Mouse (Mus musculus): Measurements from ENCODE around the gene RPS10-NUDT3. TPM values are rescaled to one million over a fixed set of nuclear protein-coding genes. Genes with fewer than 3 reads are reported as not detected.

Gene RPS10-NUDT3
- not detected in 2 replicates for polyA plus RNA-seq (2015; fragmentation: Nextera tagmentation; extraction: Ambion mirVana)

- H3K4me3 ChIP-seq (replicated peaks; ENCODE audit: low read depth, low read length): peak within 1 kb of the TSS; percentile 93
- H3K27me3 ChIP-seq (ENCODE audit: insufficient read depth, low read length): no peaks in the 10 kb centered on the region
- TF ChIP-seq CTCF (IDR thresholded peaks at IDR 0.05; ENCODE audit: low read depth): peak; percentile 11; the same call in 1 of the 2 replicates
- peak within 1 kb of the TSS; percentile 82 for H3K4me2 ChIP-seq (ENCODE audit: low read length)
- H3K36me3 ChIP-seq (ENCODE audit: insufficient read depth, low read length): peaks cover 32% of the 10 kb centered on the region
- peak within 1 kb of the TSS; percentile 89 for H3K27ac ChIP-seq
- peaks cover 13% of the 10 kb centered on the region for H3K4me1 ChIP-seq (replicated peaks; ENCODE audit: insufficient read depth, low read length)
- peak; percentile 97 for DNase-seq (ENCODE audit: low spot score)
- peak; percentile 96 for ATAC-seq (replicated peaks; ENCODE audit: low FRiP score, low read depth)
- H3K9ac ChIP-seq (ENCODE audit: low read depth, low read length): peak within 1 kb of the TSS; percentile 93
- no peaks in the 10 kb centered on the region for H3K9me3 ChIP-seq (replicated peaks; ENCODE audit: low read length)
- WGBS: under 1% methylated on average over 68 of the region's 72 CpGs
Measured at GRCm38 (mm10) chr17:27634871-27635574, at the start of gene RPS10-NUDT3. Gene RPS10-NUDT3, minus strand, starts transcription at chr17:27635222.

DNA sequence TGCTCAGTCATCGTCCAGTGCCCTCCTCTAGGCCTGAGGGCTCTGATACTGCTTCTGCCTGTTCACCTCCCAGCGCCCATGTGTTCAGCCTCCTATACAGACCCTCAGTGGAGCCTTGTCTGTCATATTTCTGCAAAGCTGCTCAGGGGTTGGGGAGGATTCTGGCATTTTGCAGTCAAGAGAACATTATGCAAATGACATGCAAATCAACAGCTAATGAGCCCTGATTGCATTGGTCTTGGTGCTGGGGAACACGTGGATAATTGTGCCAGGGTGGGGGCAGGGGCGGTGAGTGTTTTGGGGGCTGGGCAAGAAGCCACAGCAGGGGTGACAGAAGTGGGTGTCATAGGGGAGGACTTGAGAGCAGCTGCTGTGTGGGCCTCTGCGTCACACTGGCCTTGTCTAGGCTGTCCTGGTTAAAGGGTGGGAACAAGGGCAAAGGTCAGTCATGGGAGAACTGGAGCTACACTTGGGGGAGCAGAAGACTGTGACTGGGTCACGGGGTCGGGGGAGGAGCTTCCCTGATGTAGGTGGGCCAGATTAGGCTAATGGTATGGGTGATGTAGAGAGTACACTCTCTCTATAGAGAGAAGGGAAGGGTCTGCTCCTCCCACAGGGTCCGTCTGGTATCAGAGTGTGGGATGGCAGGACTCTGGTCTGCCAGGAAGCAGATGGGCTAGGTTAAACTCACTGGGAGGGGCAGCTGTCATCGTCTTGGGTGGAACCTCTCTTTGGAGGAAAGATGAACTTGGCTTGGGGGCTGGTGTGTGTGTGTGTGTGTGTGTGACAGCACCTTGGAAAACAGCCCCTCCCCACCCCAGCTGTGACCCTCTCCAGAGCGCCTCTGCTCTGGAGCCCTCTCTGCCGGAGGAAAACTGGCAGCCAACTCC lies 44.1 kb upstream of the RPS10-NUDT3 start:
- Histone ChIP-seq H3K36me3 (ENCODE audit: insufficient read depth, low read length) (no peaks in the 10 kb centered on the region), H3K27me3 (ENCODE audit: insufficient read depth, low read length) (no peaks in the 10 kb centered on the region; the same call in 1 of the 2 replicates), H3K9me3 (replicated peaks; ENCODE audit: low read length) (no peaks in the 10 kb centered on the region), H3K4me3 (replicated peaks; ENCODE audit: low read depth, low read length) (no peak overlapping the region), H3K27ac (no peak overlapping the region), H3K4me1 (replicated peaks; ENCODE audit: insufficient read depth, low read length) (no peaks in the 10 kb centered on the region), H3K4me2 (ENCODE audit: low read length) (no peak overlapping the region), H3K9ac (ENCODE audit: low read depth, low read length) (no peak overlapping the region)
- ATAC-seq (replicated peaks; ENCODE audit: low FRiP score, low read depth) (peak; percentile 75), DNase-seq (ENCODE audit: low spot score) (peak; percentile 10)
- 28% methylated on average over 11 of the region's 11 CpGs for WGBS
- TF ChIP-seq CTCF (IDR thresholded peaks at IDR 0.05; ENCODE audit: low read depth): no peak

GRCm38 (mm10) chr17:27677756-27678155 lies 42.7 kb upstream of the RPS10-NUDT3 start:
- 78% methylated on average over 5 of the region's 5 CpGs for WGBS
- no peaks in the 10 kb centered on the region for H3K36me3 ChIP-seq (ENCODE audit: insufficient read depth, low read length)
- H3K9me3 ChIP-seq (replicated peaks; ENCODE audit: low read length): no peaks in the 10 kb centered on the region

GRCm38 (mm10) chr17:27676270-27676669 lies 41.2 kb upstream of the RPS10-NUDT3 start:
- Histone ChIP-seq H3K4me2 (ENCODE audit: low read length) (no peak overlapping the region), H3K27me3 (ENCODE audit: insufficient read depth, low read length) (no peaks in the 10 kb centered on the region), H3K36me3 (ENCODE audit: insufficient read depth, low read length) (no peaks in the 10 kb centered on the region), H3K9me3 (replicated peaks; ENCODE audit: low read length) (no peaks in the 10 kb centered on the region), H3K9ac (ENCODE audit: low read depth, low read length) (no peak overlapping the region), H3K4me1 (replicated peaks; ENCODE audit: insufficient read depth, low read length) (no peaks in the 10 kb centered on the region), H3K27ac (no peak overlapping the region), H3K4me3 (replicated peaks; ENCODE audit: low read depth, low read length) (no peak overlapping the region)
- DNase-seq (ENCODE audit: low spot score) (no peak), ATAC-seq (replicated peaks; ENCODE audit: low FRiP score, low read depth) (no peak)
- TF ChIP-seq CTCF (IDR thresholded peaks at IDR 0.05; ENCODE audit: low read depth): no peak
- 75% methylated on average over 7 of the region's 7 CpGs for WGBS

More at GRCm38 (mm10) chr17:27677756-27678155, 42.7 kb upstream of the RPS10-NUDT3 start:
- DNase-seq (ENCODE audit: low spot score) (no peak), ATAC-seq (replicated peaks; ENCODE audit: low FRiP score, low read depth) (no peak)
- H3K4me3 ChIP-seq (replicated peaks; ENCODE audit: low read depth, low read length): no peak overlapping the region
- no peaks in the 10 kb centered on the region for H3K27me3 ChIP-seq (ENCODE audit: insufficient read depth, low read length)
- no peak overlapping the region for H3K4me2 ChIP-seq (ENCODE audit: low read length)
- no peak for TF ChIP-seq CTCF (IDR thresholded peaks at IDR 0.05; ENCODE audit: low read depth)
- H3K27ac ChIP-seq: no peak overlapping the region
- H3K9ac ChIP-seq (ENCODE audit: low read depth, low read length): no peak overlapping the region
- no peaks in the 10 kb centered on the region for H3K4me1 ChIP-seq (replicated peaks; ENCODE audit: insufficient read depth, low read length)

- peak; percentile 43 for TF ChIP-seq CTCF (IDR thresholded peaks at IDR 0.05; ENCODE audit: low read depth)
- no peak overlapping the region for H3K9ac ChIP-seq (ENCODE audit: low read depth, low read length)
- ATAC-seq (replicated peaks; ENCODE audit: low FRiP score, low read depth): no peak
- no peak overlapping the region for H3K4me3 ChIP-seq (replicated peaks; ENCODE audit: low read depth, low read length)
- H3K4me2 ChIP-seq (ENCODE audit: low read length): no peak overlapping the region
- H3K36me3 ChIP-seq (ENCODE audit: insufficient read depth, low read length): no peaks in the 10 kb centered on the region
- peak; percentile 21 for DNase-seq (ENCODE audit: low spot score)
- WGBS: 43% methylated on average over 9 of the region's 9 CpGs
- no peaks in the 10 kb centered on the region for H3K9me3 ChIP-seq (replicated peaks; ENCODE audit: low read length)
- H3K27me3 ChIP-seq (ENCODE audit: insufficient read depth, low read length): no peaks in the 10 kb centered on the region
- no peaks in the 10 kb centered on the region for H3K4me1 ChIP-seq (replicated peaks; ENCODE audit: insufficient read depth, low read length)
- no peak overlapping the region for H3K27ac ChIP-seq
Measured at GRCm38 (mm10) chr17:27675453-27675852, 40.4 kb upstream of the RPS10-NUDT3 start.

DNA sequence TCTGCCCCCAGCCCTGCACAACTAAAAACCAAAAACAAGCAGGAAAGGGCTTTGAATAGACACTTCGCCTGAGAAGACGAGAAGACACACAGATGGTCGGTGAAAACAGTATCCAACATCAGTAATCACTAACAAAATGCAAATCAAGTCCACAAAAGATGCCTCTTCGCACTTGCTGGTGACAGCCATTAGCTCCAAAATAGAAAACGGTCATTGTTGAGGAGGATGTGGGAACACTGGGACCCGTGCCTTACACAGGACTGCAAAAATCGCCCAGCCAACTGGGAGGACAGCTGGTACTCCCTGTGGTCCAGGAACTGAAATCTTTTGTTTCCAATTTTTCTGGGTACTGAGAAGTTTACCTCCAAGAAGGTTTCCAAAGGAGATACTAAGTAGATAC lies 38.9 kb upstream of the RPS10-NUDT3 start:
- H3K36me3 ChIP-seq (ENCODE audit: insufficient read depth, low read length): no peaks in the 10 kb centered on the region
- H3K9ac ChIP-seq (ENCODE audit: low read depth, low read length): no peak overlapping the region
- no peak for TF ChIP-seq CTCF (IDR thresholded peaks at IDR 0.05; ENCODE audit: low read depth)
- H3K4me2 ChIP-seq (ENCODE audit: low read length): no peak overlapping the region
- no peaks in the 10 kb centered on the region for H3K4me1 ChIP-seq (replicated peaks; ENCODE audit: insufficient read depth, low read length)
- H3K9me3 ChIP-seq (replicated peaks; ENCODE audit: low read length): no peaks in the 10 kb centered on the region
- no peak overlapping the region for H3K4me3 ChIP-seq (replicated peaks; ENCODE audit: low read depth, low read length)
- H3K27ac ChIP-seq: no peak overlapping the region
- no peak for DNase-seq (ENCODE audit: low spot score)
- ATAC-seq (replicated peaks; ENCODE audit: low FRiP score, low read depth): no peak
- H3K27me3 ChIP-seq (ENCODE audit: insufficient read depth, low read length): no peaks in the 10 kb centered on the region
- WGBS: 85% methylated on average over 7 of the region's 7 CpGs
